Mouse (Mus musculus) liver, postnatal 0 days (tissue): ENCODE data around the gene Kctd7.

Experiments
- CTCF ChIP-seq: sonication (generic); IDR thresholded peaks from 2 replicates; pipeline ENCODE4 v1.5.1; 2016; ENCODE audit warnings: antibody characterized with exemption, low read depth
- EP300 ChIP-seq: IDR thresholded peaks from 2 replicates; pipeline ENCODE4 v1.6.1; 2016; ENCODE audit warnings: antibody characterized with exemption, low read depth, mild to moderate bottlenecking

DNA sequence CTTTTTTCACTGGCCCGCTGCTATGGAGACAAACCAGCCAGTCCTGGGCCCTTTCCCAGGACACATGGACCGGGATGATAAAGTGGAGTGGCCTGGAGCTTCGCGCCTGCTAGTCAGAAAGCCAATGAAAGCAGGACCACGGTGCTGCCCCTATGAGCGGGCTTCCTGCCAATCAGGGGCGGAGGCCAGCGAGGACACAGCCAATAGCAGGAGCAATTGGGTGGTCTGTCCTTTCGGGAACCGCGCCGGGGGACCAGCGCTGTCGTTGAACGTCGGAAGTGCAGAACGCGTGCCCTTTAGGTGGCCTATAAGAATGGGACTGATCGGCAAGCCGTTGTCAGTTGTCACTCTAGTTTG is 706 bp upstream of the Kctd7 start:
- TF ChIP-seq CTCF: no peak
- no peak for TF ChIP-seq EP300
